Mouse (Mus musculus) inflammation-experienced regulatory T-cells, adult 6 months (primary cell): ENCODE measurements at regions not wholly inside any gene's neighbourhood (a gene's known extent, or its start where the extent isn't known, plus 50 kb on each side); places are given as distances from the start of the nearest gene placed in this dataset.

Source experiments
- ATAC-seq: one replicate; pipeline ENCODE4 v1.8.0; 2017

- ATAC-seq = no peak
Observed at GRCm38 (mm10) chr9:94467846-94468245, 70.0 kb downstream of the 1190002N15Rik start.

GRCm38 (mm10) chr9:94456085-94456531 is 81.8 kb downstream of the 1190002N15Rik start:
- no peak for ATAC-seq

DNA sequence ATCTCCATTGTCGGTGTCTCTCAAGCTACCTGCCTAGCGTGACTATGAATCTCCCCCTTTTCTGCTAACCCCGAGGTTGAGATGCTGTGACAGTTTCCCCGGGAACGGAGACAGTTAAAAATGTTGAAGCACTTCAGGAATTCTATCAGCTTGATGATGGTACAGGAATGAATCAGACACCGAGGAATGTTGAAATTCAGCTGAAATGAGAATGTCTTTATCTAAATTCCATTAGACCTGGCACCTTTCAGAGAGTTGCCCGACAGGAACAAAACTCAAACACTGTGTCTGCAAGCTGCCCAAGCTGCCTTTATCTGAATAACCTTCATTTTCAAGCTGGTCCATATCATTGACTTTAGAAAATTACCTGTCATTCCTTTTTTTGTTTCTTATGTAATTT is 82.4 kb downstream of the 1190002N15Rik start:
- ATAC-seq = no peak

DNA sequence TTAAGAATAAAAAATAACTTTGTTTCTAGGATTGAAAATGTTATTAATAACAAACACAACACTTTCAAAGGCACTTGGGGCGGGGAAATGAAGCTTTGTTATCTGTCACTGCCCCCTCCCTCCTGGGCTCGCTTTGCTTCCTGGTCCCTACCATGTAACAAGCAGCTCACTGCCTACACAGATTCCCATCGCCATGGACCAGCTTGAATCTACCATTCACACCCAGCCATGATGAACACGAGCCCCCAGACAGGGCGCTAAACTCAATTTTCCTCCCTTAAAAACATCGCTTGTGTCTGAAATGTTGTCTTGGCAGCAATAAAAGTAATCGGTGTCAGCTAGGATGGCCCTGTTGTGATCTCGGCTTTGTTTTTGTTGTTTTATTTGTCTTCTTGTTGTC is 88.0 kb downstream of the 1190002N15Rik start:
- ATAC-seq = no peak

DNA sequence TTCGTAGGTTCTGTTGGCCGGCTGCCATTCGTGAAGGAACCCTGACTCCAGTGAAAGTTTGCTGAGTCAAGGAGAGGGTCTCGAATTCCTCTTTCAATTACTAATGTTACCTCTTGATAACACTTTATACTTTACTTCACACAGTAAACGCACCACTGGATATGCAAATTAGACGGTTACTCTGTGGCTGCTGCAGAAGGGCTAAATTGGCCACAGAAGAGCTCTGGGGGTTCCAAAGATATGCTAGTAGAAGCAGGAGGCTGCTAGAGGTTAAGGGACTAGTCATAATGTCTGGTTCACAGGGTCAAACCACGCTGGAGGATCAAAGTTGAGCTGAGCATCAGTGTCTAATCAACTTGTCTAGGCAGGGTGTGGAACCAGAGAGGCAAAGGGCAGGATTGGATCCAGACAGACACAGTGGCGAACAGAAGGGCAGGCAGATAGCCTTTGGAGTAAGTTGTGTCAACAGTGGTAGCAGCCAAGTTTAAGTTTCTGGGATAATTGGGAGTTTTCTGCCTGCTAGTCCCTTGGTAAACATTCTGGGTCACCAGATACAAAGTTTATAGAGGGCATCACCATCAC is 91.6 kb downstream of the 1190002N15Rik start:
- ATAC-seq = no peak

GRCm38 (mm10) chr9:94444140-94444789 is 93.6 kb downstream of the 1190002N15Rik start:
- no peak for ATAC-seq

GRCm38 (mm10) chr9:94441393-94441792 is 96.5 kb downstream of the 1190002N15Rik start:
- peak; percentile 80 for ATAC-seq

DNA sequence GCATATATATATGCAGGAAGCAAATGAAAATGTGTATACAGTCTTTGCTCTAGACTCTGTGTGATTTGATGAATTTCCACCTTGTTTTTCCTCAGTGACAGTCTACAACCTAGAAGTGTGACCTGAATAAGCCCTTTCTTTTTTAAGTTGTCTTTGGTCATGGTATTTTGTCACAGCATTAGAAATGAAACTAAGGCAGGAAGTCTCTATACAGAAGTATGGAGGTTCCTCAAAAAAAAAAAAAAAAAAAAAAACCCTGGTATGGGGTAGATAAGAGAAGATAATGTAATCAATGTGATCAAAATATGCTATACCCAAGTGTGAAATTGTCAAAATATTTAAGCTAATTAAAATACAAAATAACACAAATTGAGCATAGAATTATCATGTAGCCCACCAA is 104.4 kb downstream of the 1190002N15Rik start:
- no peak for ATAC-seq

GRCm38 (mm10) chr9:94432144-94432747 is 105.6 kb downstream of the 1190002N15Rik start:
- ATAC-seq = no peak

GRCm38 (mm10) chr9:94431540-94431939 is 106.3 kb downstream of the 1190002N15Rik start:
- ATAC-seq = no peak

- ATAC-seq = no peak
Observed at GRCm38 (mm10) chr9:94430996-94431395, 106.9 kb downstream of the 1190002N15Rik start.

- no peak for ATAC-seq
Observed at GRCm38 (mm10) chr9:94426740-94427139, 111.1 kb downstream of the 1190002N15Rik start.

DNA sequence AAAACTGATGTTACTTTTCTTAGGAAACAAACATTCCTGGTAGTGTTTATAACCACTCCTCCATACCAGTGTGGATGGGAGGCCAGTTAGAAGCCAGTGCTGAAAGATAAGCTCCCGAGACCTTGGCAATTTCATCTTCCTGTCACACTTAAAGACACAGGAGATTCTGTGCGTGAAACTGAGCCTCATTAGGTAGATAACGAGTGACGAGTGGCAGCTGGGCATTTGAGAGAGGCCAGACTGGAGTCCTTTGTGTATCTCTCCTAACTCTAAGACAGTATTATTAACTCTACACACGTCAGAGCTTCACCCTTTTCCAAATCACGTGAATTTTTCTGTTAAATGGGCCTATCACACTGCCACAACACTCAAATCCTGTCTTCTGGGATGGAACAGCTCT is 112.1 kb downstream of the 1190002N15Rik start:
- ATAC-seq = no peak

- no peak for ATAC-seq
Observed at GRCm38 (mm10) chr9:94424438-94425135, 113.3 kb downstream of the 1190002N15Rik start.

- no peak for ATAC-seq
Observed at GRCm38 (mm10) chr9:94410546-94410945, 127.3 kb downstream of the 1190002N15Rik start.

DNA sequence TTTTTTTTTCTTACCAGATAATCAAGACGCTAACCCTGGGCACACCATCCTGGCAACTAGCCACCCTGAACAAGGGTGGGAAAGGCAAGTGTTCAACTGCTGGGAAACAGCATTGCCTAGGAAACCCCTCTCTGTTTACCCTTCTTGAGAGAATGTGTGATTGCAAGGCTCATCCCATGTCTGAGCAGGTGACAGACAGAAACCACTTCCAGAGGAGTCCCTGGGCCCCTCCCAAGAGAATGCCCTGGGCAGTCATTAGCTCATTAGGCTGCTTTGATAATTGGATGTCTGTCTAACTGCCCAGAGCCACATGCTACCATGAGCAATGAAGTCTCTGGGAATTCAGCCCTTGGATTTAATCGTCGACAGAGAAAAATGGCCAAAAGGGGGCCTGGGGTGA is 127.8 kb downstream of the 1190002N15Rik start:
- ATAC-seq = no peak

DNA sequence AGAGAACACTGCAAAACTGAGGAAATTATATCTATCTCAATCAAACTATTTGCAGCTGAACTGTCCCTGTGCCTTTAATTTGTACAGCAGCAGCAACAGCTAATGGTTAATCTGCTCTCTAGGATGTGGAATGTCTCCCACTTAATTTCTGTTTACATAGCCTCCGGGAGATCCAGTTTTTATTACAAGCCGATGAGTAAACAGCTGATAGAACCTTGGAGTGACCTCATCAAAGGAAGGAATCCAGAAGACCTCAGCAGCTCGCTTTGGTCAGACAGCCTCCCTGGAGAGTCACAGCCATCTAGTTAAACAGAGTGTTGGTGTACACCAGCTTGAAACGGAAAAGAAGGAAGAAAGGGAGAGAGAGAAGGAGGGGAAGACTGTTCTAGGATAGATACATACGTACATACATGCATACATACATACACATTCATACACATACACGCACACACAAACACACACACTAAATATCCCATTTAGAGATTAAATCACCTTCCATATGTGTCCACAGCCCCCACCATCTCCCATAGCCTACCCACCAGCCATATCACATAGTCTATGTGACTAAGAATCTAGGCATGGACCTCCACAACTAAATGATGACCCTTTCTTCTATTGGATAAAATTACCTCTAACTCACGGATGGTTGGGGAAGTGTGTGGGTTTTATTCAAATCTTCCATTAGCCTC is 129.1 kb downstream of the 1190002N15Rik start:
- ATAC-seq = no peak

GRCm38 (mm10) chr9:94407671-94408070 is 130.2 kb downstream of the 1190002N15Rik start:
- ATAC-seq = no peak

DNA sequence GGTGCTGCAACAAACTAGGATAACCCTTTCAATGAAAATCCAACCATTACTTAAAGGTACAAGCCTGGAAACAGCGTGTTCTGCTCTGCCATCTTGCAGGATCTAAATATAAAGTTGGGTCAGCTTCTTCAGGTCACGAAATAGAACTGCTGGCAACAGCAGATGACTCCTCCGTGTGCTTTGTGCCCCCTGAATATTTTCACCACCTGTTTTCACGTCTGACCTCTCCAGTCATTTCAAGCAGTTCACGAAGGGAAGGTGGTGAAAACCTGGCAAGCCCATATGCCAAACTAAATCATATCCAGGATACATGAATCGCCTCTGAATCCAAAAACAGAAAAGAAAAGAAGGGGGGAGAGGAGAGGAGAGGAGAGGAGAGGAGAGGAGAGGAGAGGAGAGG is 133.3 kb downstream of the 1190002N15Rik start:
- ATAC-seq = no peak

DNA sequence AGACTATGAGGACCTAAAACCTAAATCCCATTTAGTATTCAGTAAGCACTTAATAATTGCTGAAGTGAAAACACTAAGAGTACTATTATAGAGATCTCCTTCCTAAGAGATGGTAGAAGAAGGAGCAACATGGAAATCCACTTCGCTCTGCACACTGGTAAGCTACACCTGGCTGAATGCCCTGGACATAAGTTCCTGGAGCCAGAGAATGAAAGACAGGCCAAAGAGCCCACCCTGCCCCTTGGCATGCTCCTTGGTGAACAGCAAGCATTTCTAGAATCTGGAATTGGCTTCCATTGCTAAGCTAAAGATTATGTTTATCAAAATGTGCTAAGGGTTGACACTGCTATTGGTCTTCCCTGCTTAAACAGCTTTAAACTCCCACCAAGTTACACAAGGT is 137.3 kb downstream of the 1190002N15Rik start:
- ATAC-seq = no peak

GRCm38 (mm10) chr9:94395215-94395614 is 142.7 kb downstream of the 1190002N15Rik start:
- ATAC-seq = no peak

DNA sequence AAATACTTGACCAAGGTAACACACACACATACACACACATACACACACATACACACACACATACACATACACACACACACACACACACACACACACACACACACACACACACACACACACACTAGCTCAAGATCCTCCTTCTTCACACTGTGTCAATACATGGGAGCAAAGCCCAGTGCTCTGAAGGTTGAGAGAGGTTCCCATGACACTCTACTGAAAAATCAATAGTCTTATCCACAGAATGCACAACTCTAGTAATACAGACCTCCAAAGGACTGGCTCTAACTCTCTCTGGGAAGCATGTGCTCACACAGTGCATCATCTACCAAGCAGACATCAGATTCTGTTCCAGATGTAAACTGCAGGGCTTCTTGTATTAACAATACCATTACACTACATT is 151.7 kb downstream of the 1190002N15Rik start:
- no peak for ATAC-seq

- no peak for ATAC-seq
Observed at GRCm38 (mm10) chr9:94382293-94382692, 155.6 kb downstream of the 1190002N15Rik start.
